Mouse (Mus musculus) limb, embryonic 11.5 days (tissue): Measurements from ENCODE around the gene Dab1. TPM values are rescaled to one million over a fixed set of nuclear protein-coding genes. Genes with fewer than 3 reads are reported as not detected.

ENCODE experiments used
- ATAC-seq: fragments of 200-750 bp; cut with Nextera tagmentation; 2 replicates; pipeline ENCODE4 v1.8.0; 2017; ENCODE audit warnings: low read depth; ENCODE audit not compliant: insufficient number of reproducible peaks, low FRiP score, low TSS enrichment
- DNase-seq: peaks from one replicate; pipeline ENCODE4 v3.0.0-alpha.2; 2015; ENCODE audit warnings: low spot score
- H3K27ac ChIP-seq: fragments of 300-500 bp; sonication (generic); replicated peaks from 2 replicates; pipeline ENCODE4 v1.5.1; 2014; ENCODE audit warnings: low read depth, mild to moderate bottlenecking, low read length
- H3K27me3 ChIP-seq: fragments of 300-500 bp; sonication (generic); 2 replicates; pipeline ENCODE4 v1.6.1; 2014; ENCODE audit warnings: mild to moderate bottlenecking, low read length, mixed read lengths; ENCODE audit not compliant: control insufficient read depth, insufficient read depth
- H3K36me3 ChIP-seq: fragments of 300-500 bp; sonication (generic); 2 replicates; pipeline ENCODE4 v1.6.1; 2014; ENCODE audit warnings: mild to moderate bottlenecking, low read length, moderate library complexity, mixed read lengths; ENCODE audit not compliant: control insufficient read depth, insufficient read depth
- H3K4me1 ChIP-seq: fragments of 300-500 bp; sonication (generic); 2 replicates; pipeline ENCODE4 v1.6.1; 2014; ENCODE audit warnings: low read length, mixed read lengths; ENCODE audit not compliant: control insufficient read depth, insufficient read depth
- H3K4me2 ChIP-seq: fragments of 300-500 bp; sonication (generic); 2 replicates; pipeline ENCODE4 v1.6.1; 2014; ENCODE audit warnings: low read depth, mild to moderate bottlenecking, moderate library complexity; ENCODE audit not compliant: severe bottlenecking
- H3K4me3 ChIP-seq: fragments of 300-500 bp; sonication (generic); 2 replicates; pipeline ENCODE4 v1.5.1; 2014; ENCODE audit warnings: low read depth, low read length
- H3K9ac ChIP-seq: fragments of 300-500 bp; sonication (generic); 2 replicates; pipeline ENCODE4 v1.6.1; 2014; ENCODE audit warnings: mild to moderate bottlenecking, low read length
- H3K9me3 ChIP-seq: fragments of 300-500 bp; sonication (generic); 2 replicates; pipeline ENCODE4 v1.6.1; 2016; ENCODE audit warnings: low read length; ENCODE audit not compliant: control insufficient read depth
- WGBS: fragments of 180-500 bp; shearing (Covaris S2); extraction: QIAGEN DNeasy Blood & Tissue Kit; methylation state at CpG from one replicate; pipeline ENCODE4 v1.1.7; 2014; 5-methylcytosine and 5-hydroxymethylcytosine counted together
- polyA plus RNA-seq: library from polyadenylated mRNA; unstranded; fragments of >200 nt; fragmentation: Nextera tagmentation; extraction: Ambion mirVana; gene quantifications from 2 replicates; pipeline ENCODE4 v1.2.1, GENCODE M21; 2014

Gene Dab1
- polyA plus RNA-seq, 1 experiment from 2014 or later, result 17.1 TPM

DNA sequence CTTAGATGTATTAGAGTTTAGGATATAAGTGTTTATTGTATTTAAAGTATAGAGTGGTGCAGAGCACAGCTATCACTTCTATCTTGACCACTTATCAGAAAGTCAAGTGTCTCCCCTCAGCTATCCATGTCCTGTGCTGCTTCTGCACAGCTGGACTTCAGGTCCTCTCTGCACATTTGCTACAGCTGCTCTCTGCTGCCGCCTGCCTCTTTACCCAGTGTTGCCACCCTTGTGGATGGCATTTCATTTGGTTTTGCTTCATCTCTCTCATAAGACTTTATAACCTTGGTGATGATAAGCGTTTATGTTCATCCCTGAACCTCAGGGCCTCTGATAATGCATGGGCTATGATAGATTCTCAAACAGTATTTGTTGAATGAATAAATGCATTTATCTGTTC, 919.9 kb downstream of the Dab1 start:
- no peaks in the 10 kb centered on the region for H3K27me3 ChIP-seq
- no peaks in the 10 kb centered on the region for H3K36me3 ChIP-seq
- no peak overlapping the region for H3K27ac ChIP-seq
- H3K4me2 ChIP-seq, result no peak overlapping the region
- H3K4me3 ChIP-seq, result no peak overlapping the region
- 80% methylated on average over 2 of the region's 2 CpGs for WGBS
- no peak for ATAC-seq
- no peak overlapping the region for H3K9ac ChIP-seq
- H3K4me1 ChIP-seq, result no peaks in the 10 kb centered on the region
- DNase-seq, result no peak
- no peaks in the 10 kb centered on the region for H3K9me3 ChIP-seq

DNA sequence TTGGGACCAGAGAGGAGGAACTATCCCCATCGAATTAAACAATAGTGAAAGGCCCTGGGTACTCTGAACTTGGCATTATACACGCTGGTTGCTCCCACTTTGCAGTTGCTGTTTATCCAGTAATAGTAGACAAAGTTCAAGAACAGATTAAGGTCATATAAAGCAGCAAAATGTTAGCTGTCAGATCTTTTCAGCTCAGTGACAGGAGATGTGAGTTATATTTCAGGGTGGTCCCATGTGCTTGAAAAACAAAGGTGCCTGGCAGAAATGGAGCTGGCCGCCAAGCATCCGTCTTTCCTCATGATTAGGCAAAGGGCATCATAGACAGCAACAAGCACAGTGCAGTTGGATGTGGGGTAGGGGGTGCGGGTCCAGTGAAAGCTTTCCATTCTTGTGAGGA, 927.9 kb downstream of the Dab1 start:
- no peak overlapping the region for H3K9ac ChIP-seq
- no peak for DNase-seq
- no peak overlapping the region for H3K27ac ChIP-seq
- no peak overlapping the region for H3K4me2 ChIP-seq
- WGBS, result 90% methylated on average over 5 of the region's 5 CpGs
- H3K4me3 ChIP-seq, result no peak overlapping the region
- H3K4me1 ChIP-seq, result peaks cover 8% of the 10 kb centered on the region; the same call in 1 of the 2 replicates
- H3K27me3 ChIP-seq, result no peaks in the 10 kb centered on the region
- no peak for ATAC-seq
- H3K36me3 ChIP-seq, result no peaks in the 10 kb centered on the region
- H3K9me3 ChIP-seq, result no peaks in the 10 kb centered on the region

DNA sequence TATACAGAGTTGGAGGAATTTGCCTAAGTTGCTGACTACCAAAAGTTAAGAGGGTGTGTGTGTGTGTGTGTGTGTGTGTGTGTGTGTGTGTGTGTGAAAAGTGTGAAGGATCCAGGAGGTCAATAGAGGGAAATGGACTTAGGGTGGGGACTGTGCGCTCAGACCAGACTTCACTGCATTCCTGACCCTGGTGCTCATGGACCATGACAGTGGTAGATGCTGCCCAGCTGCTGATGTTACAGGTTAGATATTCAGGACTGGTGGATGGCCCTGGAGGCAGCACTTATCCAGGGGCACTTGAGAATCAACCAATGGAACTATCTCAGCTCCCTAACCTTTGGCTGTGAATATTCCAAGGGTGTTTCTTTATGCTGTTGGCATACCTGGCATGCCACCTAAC, 929.1 kb downstream of the Dab1 start:
- H3K27me3 ChIP-seq, result no peaks in the 10 kb centered on the region
- WGBS, result 100% methylated on average over 1 of the region's 1 CpGs
- no peak overlapping the region for H3K4me2 ChIP-seq

DNA sequence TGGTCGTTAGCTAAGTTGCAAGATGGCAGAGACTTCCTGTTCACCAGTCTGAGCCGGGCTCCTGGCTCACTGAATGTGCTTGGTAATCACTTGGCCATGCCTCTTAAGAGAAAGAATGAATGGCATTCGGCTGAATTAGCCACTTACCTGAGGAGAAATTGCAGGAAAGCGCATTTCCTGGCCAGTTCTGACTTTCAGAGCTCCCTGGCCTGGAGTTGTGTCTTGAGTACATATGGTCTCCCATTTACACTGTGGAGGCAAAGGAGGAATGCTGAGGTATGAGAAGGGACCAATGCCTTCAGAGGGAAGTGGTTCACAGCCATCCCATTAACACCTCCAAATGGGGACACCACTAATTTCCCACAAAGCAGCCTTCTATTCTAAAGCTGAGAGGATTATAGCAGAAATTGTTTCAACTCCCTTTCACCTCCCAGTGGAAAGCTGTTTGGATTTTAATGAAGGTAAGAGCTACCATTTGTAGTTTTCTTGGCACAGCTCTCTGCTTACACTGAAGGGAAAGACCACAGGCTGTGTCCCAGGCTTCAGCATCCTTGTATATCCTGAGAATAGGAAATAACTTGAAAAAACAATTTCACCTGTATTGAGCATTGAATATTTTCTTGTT, 931.5 kb downstream of the Dab1 start:
- Histone ChIP-seq H3K27ac (no peak overlapping the region), H3K4me2 (no peak overlapping the region), H3K9ac (no peak overlapping the region), H3K4me1 (peaks cover 8% of the 10 kb centered on the region; the same call in 1 of the 2 replicates), H3K9me3 (no peaks in the 10 kb centered on the region), H3K36me3 (no peaks in the 10 kb centered on the region), H3K27me3 (no peaks in the 10 kb centered on the region), H3K4me3 (no peak overlapping the region)
- ATAC-seq (no peak), DNase-seq (peak; percentile 25)
- WGBS, result 38% methylated on average over 4 of the region's 4 CpGs

More for the DNA sequence above, 929.1 kb downstream of the Dab1 start:
- H3K4me3 ChIP-seq, result no peak overlapping the region
- H3K9ac ChIP-seq, result no peak overlapping the region
- no peak overlapping the region for H3K27ac ChIP-seq
- H3K9me3 ChIP-seq, result no peaks in the 10 kb centered on the region
- no peak for ATAC-seq
- no peak for DNase-seq
- peaks cover 8% of the 10 kb centered on the region; the same call in 1 of the 2 replicates for H3K4me1 ChIP-seq
- no peaks in the 10 kb centered on the region for H3K36me3 ChIP-seq

GRCm38 (mm10) chr4:104551390-104552070, 932.4 kb downstream of the Dab1 start:
- Histone ChIP-seq H3K9me3 (no peaks in the 10 kb centered on the region), H3K4me3 (no peak overlapping the region), H3K9ac (no peak overlapping the region), H3K36me3 (no peaks in the 10 kb centered on the region), H3K27ac (no peak overlapping the region), H3K4me1 (peaks cover 8% of the 10 kb centered on the region; the same call in 1 of the 2 replicates), H3K4me2 (no peak overlapping the region), H3K27me3 (no peaks in the 10 kb centered on the region)
- ATAC-seq (no peak), DNase-seq (no peak)
- 90% methylated on average over 17 of the region's 17 CpGs for WGBS

DNA sequence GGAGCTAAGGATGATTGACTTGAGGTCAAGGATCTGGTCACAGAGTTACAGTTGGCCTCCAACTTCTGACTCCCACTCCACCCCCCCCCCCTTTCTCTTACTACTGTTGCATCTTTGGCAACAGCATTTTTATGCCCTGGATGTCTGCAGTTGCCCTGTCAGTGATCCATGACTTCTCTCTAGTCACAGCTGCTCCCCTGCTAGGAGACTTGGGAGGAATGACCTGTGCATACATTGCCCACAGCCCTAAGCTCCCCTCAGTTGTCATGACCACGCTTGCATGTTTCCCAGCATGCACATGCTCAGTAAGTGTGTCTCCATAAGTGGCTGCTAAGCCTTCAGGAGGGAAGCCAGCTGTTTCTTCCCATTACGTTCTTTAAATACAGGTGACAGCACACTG, 936.2 kb downstream of the Dab1 start:
- H3K4me2 ChIP-seq, result no peak overlapping the region
- DNase-seq, result peak; percentile 32
- no peaks in the 10 kb centered on the region for H3K27me3 ChIP-seq
- peak; percentile 68; the same call in 1 of the 2 replicates for ATAC-seq
- H3K4me1 ChIP-seq, result peaks cover 3% of the 10 kb centered on the region; the same call in 1 of the 2 replicates
- H3K4me3 ChIP-seq, result no peak overlapping the region
- H3K36me3 ChIP-seq, result no peaks in the 10 kb centered on the region
- no peaks in the 10 kb centered on the region for H3K9me3 ChIP-seq
- H3K27ac ChIP-seq, result no peak overlapping the region
- 38% methylated on average over 2 of the region's 2 CpGs for WGBS
- H3K9ac ChIP-seq, result no peak overlapping the region

GRCm38 (mm10) chr4:104563512-104563911, 944.4 kb downstream of the Dab1 start:
- no peak for DNase-seq
- H3K4me3 ChIP-seq, result no peak overlapping the region
- H3K4me2 ChIP-seq, result no peak overlapping the region
- no peaks in the 10 kb centered on the region for H3K27me3 ChIP-seq
- no peaks in the 10 kb centered on the region for H3K36me3 ChIP-seq
- no peak overlapping the region for H3K27ac ChIP-seq
- WGBS, result 79% methylated on average over 5 of the region's 5 CpGs
- H3K9me3 ChIP-seq, result no peaks in the 10 kb centered on the region
- H3K9ac ChIP-seq, result no peak overlapping the region
- ATAC-seq, result no peak
- no peaks in the 10 kb centered on the region for H3K4me1 ChIP-seq

DNA sequence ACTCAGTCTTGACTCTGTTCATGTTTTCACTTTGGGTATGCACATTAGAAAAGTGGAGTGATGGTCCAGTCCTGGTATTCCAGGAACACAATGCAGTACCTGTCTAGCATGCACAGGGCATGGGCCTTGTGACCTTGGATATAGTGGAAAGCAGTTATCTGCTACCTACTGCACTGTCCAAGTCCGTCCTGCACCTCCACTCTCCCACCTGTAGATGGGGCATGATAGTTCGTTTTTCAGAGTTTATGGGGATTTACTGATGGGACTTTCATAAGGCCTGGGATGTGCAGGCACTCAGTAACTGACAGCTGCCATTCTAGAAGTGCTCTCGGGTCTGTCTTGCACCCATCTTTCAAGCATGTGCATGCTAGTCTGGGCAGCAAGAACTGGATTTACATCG, 951.4 kb downstream of the Dab1 start:
- 68% methylated on average over 4 of the region's 4 CpGs for WGBS

More for the DNA sequence above, 951.4 kb downstream of the Dab1 start:
- Histone ChIP-seq H3K9me3 (no peaks in the 10 kb centered on the region), H3K4me2 (no peak overlapping the region), H3K27me3 (no peaks in the 10 kb centered on the region), H3K4me1 (no peaks in the 10 kb centered on the region), H3K36me3 (no peaks in the 10 kb centered on the region), H3K4me3 (no peak overlapping the region), H3K9ac (no peak overlapping the region), H3K27ac (no peak overlapping the region)
- ATAC-seq, result no peak
- DNase-seq, result no peak
